Mouse (Mus musculus) CH12.LX (cell line): Measurements from ENCODE around the gene Wbp11.

ENCODE experiments used
- CTCF ChIP-seq, 2 experiments: IDR thresholded peaks in 1 of 2; conservative IDR thresholded peaks in 1 of 2; 2 replicates each; pipeline ENCODE4 v1.5.1; 2011 to 2012; ENCODE audit warnings: low read depth in 2 of 2, low read length in 2 of 2, improper control_type of control experiment in 1 of 2, inconsistent platforms in 1 of 2, mild to moderate bottlenecking in 1 of 2, moderate library complexity in 1 of 2
- EP300 ChIP-seq: IDR thresholded peaks from 2 replicates; pipeline ENCODE4 v1.6.1; 2011; ENCODE audit warnings: low read length, improper control_type of control experiment
- JUN ChIP-seq: IDR thresholded peaks from 2 replicates; pipeline ENCODE4 v1.6.1; 2011; ENCODE audit warnings: low read depth, mild to moderate bottlenecking, low read length, improper control_type of control experiment, moderate library complexity; ENCODE audit not compliant: insufficient read depth
- JUND ChIP-seq: conservative IDR thresholded peaks from 2 replicates; pipeline ENCODE4 v1.6.1; 2011; ENCODE audit warnings: low read depth, low read length, improper control_type of control experiment
- MAZ ChIP-seq: IDR thresholded peaks from 2 replicates; pipeline ENCODE4 v1.6.1; 2012; ENCODE audit warnings: low read depth, mild to moderate bottlenecking, inconsistent platforms, low read length, improper control_type of control experiment, moderate library complexity
- NELFE ChIP-seq: IDR thresholded peaks from 2 replicates; pipeline ENCODE4 v1.6.1; 2011; ENCODE audit warnings: low read depth, low read length, improper control_type of control experiment
- PAX5 ChIP-seq: IDR thresholded peaks from 2 replicates; pipeline ENCODE4 v1.6.1; 2012; ENCODE audit warnings: low read length, inconsistent platforms, mixed read lengths
- POLR2A ChIP-seq: IDR thresholded peaks from 2 replicates; pipeline ENCODE4 v1.6.1; 2011; ENCODE audit warnings: low read depth, mild to moderate bottlenecking, improper control_type of control experiment, low read length
- USF1 ChIP-seq: IDR thresholded peaks from 2 replicates; pipeline ENCODE4 v1.6.1; 2014; ENCODE audit warnings: low read depth, mild to moderate bottlenecking, inconsistent platforms, low read length, improper control_type of control experiment
- ZMIZ1 ChIP-seq: IDR thresholded peaks from 2 replicates; pipeline ENCODE4 v1.6.1; 2012; ENCODE audit warnings: low read depth, mild to moderate bottlenecking, inconsistent platforms, low read length, improper control_type of control experiment

- peak; percentile 100 for TF ChIP-seq ZMIZ1
- no peak for TF ChIP-seq USF1
- 0 out of 2 replicates have a peak, but pooled peaks have one; percentile 14 for TF ChIP-seq JUN
- TF ChIP-seq MAZ, result no peak
- TF ChIP-seq CTCF (conservative IDR thresholded peaks at IDR 0.05 in 1 of 2, IDR thresholded peaks at IDR 0.05 in 1 of 2; ENCODE audit: low read depth in 2 of 2, low read length in 2 of 2), result no peak
- TF ChIP-seq POLR2A, result peak; percentile 98
- peak; percentile 100 for TF ChIP-seq NELFE
- TF ChIP-seq EP300, result no peak
- TF ChIP-seq JUND, result peak; percentile 41; the same call in 1 of the 2 replicates
- TF ChIP-seq PAX5, result no peak
These were observed 24.0 kb downstream of the Wbp11 start, which contains the start of gene Hist4h4 for GRCm38 (mm10) chr6:136803739-136804633.
